Mouse (Mus musculus): ENCODE measurements at regions not wholly inside any gene's neighbourhood (a gene's known extent, or its start where the extent isn't known, plus 50 kb on each side); places are given as distances from the start of the nearest gene placed in this dataset.

GRCm38 (mm10) chr8:26884350-26884749, 92.8 kb upstream of the Zfp703 start:
- intact Hi-C loops (cut with DNase I): no loop called here
- no peak for DNase-seq (ENCODE audit: extremely low spot score in 1 of 2, low spot score in 2 of 2)

GRCm38 (mm10) chr8:26885365-26885764, 91.8 kb upstream of the Zfp703 start:
- intact Hi-C loops (cut with DNase I): no loop called here
- TF ChIP-seq CTCF (IDR thresholded peaks at IDR 0.05): no peak

More at GRCm38 (mm10) chr8:26884350-26884749, 92.8 kb upstream of the Zfp703 start:
- no peak for TF ChIP-seq CTCF (IDR thresholded peaks at IDR 0.05)
- Histone ChIP-seq H3K4me3 (no peak overlapping the region), H3K27ac (no peak overlapping the region)

DNA sequence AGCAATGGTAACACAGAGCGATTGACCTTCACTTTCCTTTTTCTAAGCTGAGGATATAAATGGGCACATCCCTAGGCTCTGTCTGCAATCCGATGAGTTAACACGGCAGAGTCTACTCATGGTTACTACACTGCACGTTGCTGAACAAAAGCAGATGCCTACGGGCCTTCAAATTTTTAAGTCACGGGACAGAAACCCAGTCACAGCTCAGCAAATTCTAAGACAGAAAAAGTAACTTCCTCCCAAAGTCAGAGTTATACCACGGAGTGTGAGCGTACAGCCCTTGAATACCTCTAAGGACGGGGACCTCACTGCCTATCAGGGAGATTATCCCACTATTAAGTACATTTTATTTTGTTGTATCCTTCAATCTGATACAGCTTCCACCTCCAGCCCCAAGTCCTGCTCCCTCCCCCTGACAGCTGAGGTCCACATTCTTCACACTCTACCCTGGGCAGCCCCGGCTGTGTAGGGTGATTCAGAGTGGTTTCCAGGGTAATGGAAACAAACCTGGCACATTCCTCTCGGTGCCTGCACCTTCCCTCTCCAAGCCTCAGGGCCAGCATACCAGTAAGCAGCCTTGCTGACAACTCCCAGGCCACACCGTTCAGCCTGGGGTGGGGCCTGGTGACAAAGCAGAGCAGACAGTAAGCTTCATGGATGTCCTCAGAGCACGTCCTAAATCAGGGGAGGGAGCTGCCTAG, 90.2 kb upstream of the Zfp703 start:
- H3K4me3 ChIP-seq: no peak overlapping the region
- TF ChIP-seq CTCF (IDR thresholded peaks at IDR 0.05): no peak
- no peak for DNase-seq (ENCODE audit: extremely low spot score in 1 of 2, low spot score in 2 of 2)
- intact Hi-C loops (cut with DNase I): no loop called here
- H3K27ac ChIP-seq: no peak overlapping the region

More at GRCm38 (mm10) chr8:26885365-26885764, 91.8 kb upstream of the Zfp703 start:
- no peak overlapping the region for H3K4me3 ChIP-seq
- no peak overlapping the region for H3K27ac ChIP-seq
- DNase-seq (ENCODE audit: extremely low spot score in 1 of 2, low spot score in 2 of 2): no peak

DNA sequence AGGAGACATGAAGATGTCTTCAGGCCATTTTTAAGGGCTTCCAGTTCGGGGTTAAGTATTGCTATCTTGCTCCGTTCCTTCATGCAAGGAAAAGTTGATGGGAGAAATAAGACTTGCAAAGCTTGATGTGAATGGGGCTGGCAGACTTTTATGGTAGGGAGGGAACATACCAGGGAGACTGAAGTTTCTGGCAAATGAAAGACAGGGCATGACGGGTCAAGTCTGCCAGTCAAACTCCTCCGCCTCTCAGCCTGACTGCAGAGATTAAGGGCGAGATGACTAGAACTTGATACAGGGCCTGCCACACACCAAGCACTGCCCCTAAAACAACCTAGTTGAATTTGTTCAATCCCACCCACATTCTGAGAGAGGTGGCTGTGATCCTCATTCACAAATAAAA, 89.6 kb upstream of the Zfp703 start:
- Histone ChIP-seq H3K4me3 (no peak overlapping the region), H3K27ac (no peak overlapping the region)
- intact Hi-C loops (cut with DNase I): no loop called here
- DNase-seq (ENCODE audit: extremely low spot score in 1 of 2, low spot score in 2 of 2): no peak
- no peak for TF ChIP-seq CTCF (IDR thresholded peaks at IDR 0.05)

GRCm38 (mm10) chr8:26888050-26888449, 89.1 kb upstream of the Zfp703 start:
- H3K4me3 ChIP-seq: no peak overlapping the region
- no peak for DNase-seq (ENCODE audit: extremely low spot score in 1 of 2, low spot score in 2 of 2)
- no peak for TF ChIP-seq CTCF (IDR thresholded peaks at IDR 0.05)
- no peak overlapping the region for H3K27ac ChIP-seq
- intact Hi-C loops (cut with DNase I): no loop called here

- DNase-seq (ENCODE audit: extremely low spot score in 1 of 2, low spot score in 2 of 2): no peak
- H3K27ac ChIP-seq: no peak overlapping the region
- intact Hi-C loops (cut with DNase I): no loop called here
- H3K4me3 ChIP-seq: no peak overlapping the region
- no peak for TF ChIP-seq CTCF (IDR thresholded peaks at IDR 0.05)
Observed at GRCm38 (mm10) chr8:26891881-26892280, 85.2 kb upstream of the Zfp703 start.

DNA sequence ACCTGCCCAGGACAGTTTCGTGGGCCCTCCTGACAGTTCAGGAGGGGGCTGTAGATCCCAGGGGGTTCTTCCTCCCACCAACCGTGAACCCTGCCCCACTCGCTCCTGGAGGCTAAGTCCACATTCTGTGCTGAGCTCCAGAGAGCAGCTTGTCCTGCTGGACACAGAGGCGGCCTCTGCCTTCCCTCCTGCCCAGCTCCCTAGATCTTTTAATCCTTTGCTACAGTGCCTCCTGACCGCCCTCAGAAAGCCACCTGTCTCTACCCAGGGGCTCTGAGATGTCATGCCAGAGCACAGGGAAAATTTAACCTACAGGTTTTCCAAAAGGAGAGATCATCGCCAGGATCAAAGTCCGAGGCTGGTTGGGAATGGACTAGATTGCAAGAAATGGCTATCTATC, 84.7 kb upstream of the Zfp703 start:
- DNase-seq (ENCODE audit: extremely low spot score in 1 of 2, low spot score in 2 of 2): no peak
- no peak overlapping the region for H3K4me3 ChIP-seq
- no peak for TF ChIP-seq CTCF (IDR thresholded peaks at IDR 0.05)
- H3K27ac ChIP-seq: no peak overlapping the region
- intact Hi-C loops (cut with DNase I): no loop called here

- intact Hi-C loops (cut with DNase I): no loop called here
- no peak for TF ChIP-seq CTCF (IDR thresholded peaks at IDR 0.05)
Observed at GRCm38 (mm10) chr8:26895867-26896266, 81.3 kb upstream of the Zfp703 start.

GRCm38 (mm10) chr8:26903289-26903688, 73.8 kb upstream of the Zfp703 start:
- TF ChIP-seq CTCF (IDR thresholded peaks at IDR 0.05): no peak
- Histone ChIP-seq H3K27ac (no peak overlapping the region), H3K4me3 (no peak overlapping the region)
- intact Hi-C loops (cut with DNase I): no loop called here
- DNase-seq (ENCODE audit: extremely low spot score in 1 of 2, low spot score in 2 of 2): no peak

More at GRCm38 (mm10) chr8:26895867-26896266, 81.3 kb upstream of the Zfp703 start:
- no peak for DNase-seq (ENCODE audit: extremely low spot score in 1 of 2, low spot score in 2 of 2)
- no peak overlapping the region for H3K4me3 ChIP-seq
- H3K27ac ChIP-seq: no peak overlapping the region

DNA sequence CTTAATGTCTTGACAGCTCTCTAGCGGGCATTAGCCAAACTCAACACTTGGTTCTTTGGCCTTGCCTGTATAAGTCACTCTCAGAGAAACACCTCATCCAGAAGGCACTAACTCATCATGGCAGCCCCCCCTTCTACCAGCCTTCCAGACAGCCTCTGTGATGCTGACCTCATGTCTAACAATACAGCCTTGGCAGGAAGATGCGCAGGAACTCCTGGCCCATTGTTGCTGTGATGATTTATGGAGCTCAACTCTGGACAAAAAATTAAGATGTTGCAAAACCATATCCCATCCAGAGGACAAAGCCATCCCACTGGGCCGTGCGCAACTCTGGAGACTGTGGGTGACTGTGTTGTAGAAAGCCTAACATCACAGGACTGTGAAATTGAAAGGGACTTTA, 70.9 kb upstream of the Zfp703 start:
- intact Hi-C loops (cut with DNase I): no loop called here
- TF ChIP-seq CTCF (IDR thresholded peaks at IDR 0.05): no peak
- Histone ChIP-seq H3K27ac (no peak overlapping the region), H3K4me3 (no peak overlapping the region)
- no peak for DNase-seq (ENCODE audit: extremely low spot score in 1 of 2, low spot score in 2 of 2)

- no peak for DNase-seq (ENCODE audit: extremely low spot score in 1 of 2, low spot score in 2 of 2)
- H3K4me3 ChIP-seq: no peak overlapping the region
- intact Hi-C loops (cut with DNase I): no loop called here
- H3K27ac ChIP-seq: peak overlapping the region; percentile 48
- TF ChIP-seq CTCF (IDR thresholded peaks at IDR 0.05): no peak
Observed at GRCm38 (mm10) chr8:26907347-26908170, 69.6 kb upstream of the Zfp703 start.

DNA sequence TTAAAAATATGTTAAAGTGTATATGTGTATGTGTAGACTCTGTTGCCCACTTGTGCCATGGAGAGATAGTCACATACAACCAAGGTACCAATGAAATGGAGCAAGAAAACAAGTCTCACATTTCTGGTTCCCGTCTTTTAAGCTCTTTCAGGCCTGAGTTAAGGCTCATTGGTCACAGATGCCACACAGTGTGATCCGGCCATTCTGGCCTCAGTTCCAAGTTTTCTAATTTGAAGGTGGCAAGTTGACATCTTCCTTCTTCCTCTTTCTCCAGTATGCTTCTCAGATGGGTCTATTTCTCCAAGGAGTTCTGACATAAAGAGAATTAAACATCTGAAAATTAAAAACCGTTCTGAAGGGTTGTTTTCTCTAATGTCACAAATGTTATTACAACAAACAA, 66.9 kb upstream of the Zfp703 start:
- intact Hi-C loops (cut with DNase I): no loop called here
- no peak for DNase-seq (ENCODE audit: extremely low spot score in 1 of 2, low spot score in 2 of 2)
- Histone ChIP-seq H3K27ac (no peak overlapping the region), H3K4me3 (no peak overlapping the region)
- TF ChIP-seq CTCF (IDR thresholded peaks at IDR 0.05): no peak

All from left cerebral cortex, adult 2 months (tissue).